Mouse (Mus musculus) skeletal muscle tissue, postnatal 0 days (tissue): ENCODE measurements around the gene Olfr30. TPM values are rescaled to one million over a fixed set of nuclear protein-coding genes. Genes with fewer than 3 reads are reported as not detected.

Experiments
- polyA plus RNA-seq: library from polyadenylated mRNA; unstranded; fragments of >200 nt; fragmentation: Nextera tagmentation; extraction: Ambion mirVana; gene quantifications from 2 replicates; pipeline ENCODE4 v1.2.1, GENCODE M21; 2015

Gene Olfr30
- not detected in 2 replicates for polyA plus RNA-seq

DNA sequence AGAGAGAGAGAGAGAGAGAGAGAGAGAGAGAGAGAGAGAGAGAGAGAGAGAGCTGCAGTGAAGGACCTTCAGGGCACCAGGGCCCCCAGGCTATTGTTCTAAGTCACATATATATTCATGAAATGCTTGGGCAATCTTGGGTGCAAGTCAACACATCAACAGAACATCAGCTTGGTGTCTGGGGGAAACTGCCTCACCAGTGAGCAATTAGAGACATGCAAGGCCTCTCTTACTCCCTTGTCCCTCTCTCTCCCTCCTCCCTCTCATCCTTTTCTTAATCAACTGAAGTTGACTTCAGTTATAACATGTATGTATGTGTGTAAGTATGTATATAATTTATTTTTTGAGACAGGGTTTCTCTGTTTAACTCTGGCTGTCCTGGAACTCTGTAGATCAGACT is at the start of gene Olfr30:
Olfr30 (minus strand) TSS at position 101 of the 400 bp plus-strand sequence.

DNA sequence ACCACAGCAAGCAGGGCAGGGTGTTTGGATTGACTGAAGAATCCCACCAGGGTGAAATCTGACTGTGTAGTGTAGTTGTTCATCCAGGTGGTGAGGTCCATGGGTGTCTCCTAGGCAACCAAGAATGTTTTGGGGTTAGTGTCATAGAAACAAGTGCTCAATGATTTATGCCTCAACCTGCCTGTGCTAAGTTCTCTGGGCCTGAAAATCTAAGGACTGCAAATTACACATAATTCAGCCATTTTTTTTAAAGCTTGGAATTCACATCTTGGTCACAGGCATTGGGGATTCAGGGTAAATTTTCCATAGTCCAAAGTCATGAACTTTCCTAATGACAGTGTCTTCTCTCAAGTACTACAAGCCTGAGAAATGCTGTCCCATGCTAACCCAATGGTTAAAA is 40.4 kb upstream of the Olfr30 start, which contains the start of gene Olfr331:
Olfr331 (minus strand) TSS at position 101 of the 400 bp plus-strand sequence.

GRCm38 (mm10) chr11:58492455-58492854 is 30.4 kb upstream of the Olfr30 start, which contains the start of gene Olfr332:
Olfr332 (minus strand) TSS chr11:58492555.

GRCm38 (mm10) chr11:58452759-58453158 is 9.3 kb downstream of the Olfr30 start, which contains the start of gene Lypd9:
Lypd9 (minus strand) TSS chr11:58452923.

GRCm38 (mm10) chr11:58432259-58432658 is 29.8 kb downstream of the Olfr30 start, which contains the start of gene Gm12253:
Gm12253 (plus strand) TSS chr11:58432559.

GRCm38 (mm10) chr11:58420815-58421214 is 41.3 kb downstream of the Olfr30 start, which contains the start of gene 1810065E05Rik:
1810065E05Rik (plus strand) TSS chr11:58421111.

Other genes with a start within 250 kb of the Olfr30 start
- gene 4930438A08Rik, start 187.5 kb downstream of the Olfr30 start, polyA plus RNA-seq = 0.61 TPM in 1 of 2 replicates, not detected in the other
- 5.2 and 6.3 TPM in 2 replicates for gene Zfp692, start 155.2 kb downstream of the Olfr30 start, polyA plus RNA-seq
- gene Zfp672, start 131.9 kb downstream of the Olfr30 start, polyA plus RNA-seq = 35.6 and 39.3 TPM in 2 replicates
- gene Sh3bp5l, start 131.5 kb downstream of the Olfr30 start, polyA plus RNA-seq = 23.7 and 24.0 TPM in 2 replicates
- gene Lypd8, start 83.2 kb downstream of the Olfr30 start, polyA plus RNA-seq = not detected in 2 replicates
- not detected in 2 replicates for gene 1810065E05Rik, start 41.2 kb downstream of the Olfr30 start, polyA plus RNA-seq
- gene Gm12253, start 29.7 kb downstream of the Olfr30 start, polyA plus RNA-seq = not detected in 2 replicates
- not detected in 2 replicates for gene Lypd9, start 9.3 kb downstream of the Olfr30 start, polyA plus RNA-seq
- gene Olfr332, start 30.3 kb upstream of the Olfr30 start, polyA plus RNA-seq = not detected in 2 replicates
- gene Olfr331, start 40.3 kb upstream of the Olfr30 start, polyA plus RNA-seq = not detected in 2 replicates
- not detected in 2 replicates for gene Olfr330, start 72.6 kb upstream of the Olfr30 start, polyA plus RNA-seq
- 0.12 TPM in 1 of 2 replicates, not detected in the other for gene Olfr329-ps, start 84.2 kb upstream of the Olfr30 start, polyA plus RNA-seq
- not detected in 2 replicates for gene Olfr328, start 93.4 kb upstream of the Olfr30 start, polyA plus RNA-seq
- gene Olfr224, start 108.3 kb upstream of the Olfr30 start, polyA plus RNA-seq = not detected in 2 replicates
- not detected in 2 replicates for gene Olfr325, start 115.5 kb upstream of the Olfr30 start, polyA plus RNA-seq
- not detected in 2 replicates for gene Olfr324, start 132.8 kb upstream of the Olfr30 start, polyA plus RNA-seq
- not detected in 2 replicates for gene 2210407C18Rik, start 153.8 kb upstream of the Olfr30 start, polyA plus RNA-seq
- not detected in 2 replicates for gene Olfr323, start 168.2 kb upstream of the Olfr30 start, polyA plus RNA-seq
- not detected in 2 replicates for gene Trim58, start 178.2 kb upstream of the Olfr30 start, polyA plus RNA-seq
- not detected in 2 replicates for gene Olfr322, start 196.5 kb upstream of the Olfr30 start, polyA plus RNA-seq
- not detected in 2 replicates for gene Olfr320, start 218.8 kb upstream of the Olfr30 start, polyA plus RNA-seq
- gene Olfr319, start 236.9 kb upstream of the Olfr30 start, polyA plus RNA-seq = not detected in 2 replicates